Mouse (Mus musculus) neural tube, embryonic 15.5 days (tissue): ENCODE measurements around the gene Capza2. TPM values are rescaled to one million over a fixed set of nuclear protein-coding genes. Genes with fewer than 3 reads are reported as not detected.

Experiments
- ATAC-seq: fragments of 200-750 bp; cut with Nextera tagmentation; 2 replicates; pipeline ENCODE4 v1.8.0; 2017; ENCODE audit warnings: mild to moderate bottlenecking, moderate TSS enrichment, moderate library complexity; ENCODE audit not compliant: low FRiP score
- H3K27ac ChIP-seq: fragments of 300-500 bp; sonication (generic); replicated peaks from 2 replicates; pipeline ENCODE4 v1.5.1; 2015; ENCODE audit warnings: mild to moderate bottlenecking, inconsistent platforms
- H3K27me3 ChIP-seq: fragments of 300-500 bp; sonication (generic); replicated peaks from 2 replicates; pipeline ENCODE4 v1.6.1; 2015; ENCODE audit warnings: inconsistent platforms
- H3K36me3 ChIP-seq: fragments of 300-500 bp; sonication (generic); 2 replicates; pipeline ENCODE4 v1.6.1; 2015; ENCODE audit warnings: inconsistent platforms
- H3K4me1 ChIP-seq: fragments of 300-500 bp; sonication (generic); 2 replicates; pipeline ENCODE4 v1.6.1; 2015; ENCODE audit warnings: inconsistent platforms
- H3K4me2 ChIP-seq: fragments of 300-500 bp; sonication (generic); 2 replicates; pipeline ENCODE4 v1.6.1; 2015; ENCODE audit warnings: inconsistent platforms, mild to moderate bottlenecking, moderate library complexity
- H3K4me3 ChIP-seq: fragments of 300-500 bp; sonication (generic); replicated peaks from 2 replicates; pipeline ENCODE4 v1.5.1; 2015; ENCODE audit warnings: mild to moderate bottlenecking, inconsistent platforms
- H3K9ac ChIP-seq: fragments of 300-500 bp; sonication (generic); replicated peaks from 2 replicates; pipeline ENCODE4 v1.6.1; 2015; ENCODE audit warnings: mild to moderate bottlenecking, inconsistent platforms
- H3K9me3 ChIP-seq: fragments of 300-500 bp; sonication (generic); replicated peaks from 2 replicates; pipeline ENCODE4 v1.6.1; 2016; ENCODE audit warnings: inconsistent platforms
- WGBS: fragments of 180-500 bp; shearing (Covaris S2); methylation state at CpG from one replicate; pipeline ENCODE4 v1.1.7; 2015; ENCODE audit warnings: mixed read lengths; 5-methylcytosine and 5-hydroxymethylcytosine counted together
- polyA plus RNA-seq: library from polyadenylated mRNA; unstranded; fragments of >200 nt; fragmentation: Nextera tagmentation; extraction: Ambion mirVana; gene quantifications from 2 replicates; pipeline ENCODE4 v1.2.1, GENCODE M21; 2015

The Capza2 gene
- polyA plus RNA-seq, 1 experiment from 2014 or later = 248 TPM

DNA sequence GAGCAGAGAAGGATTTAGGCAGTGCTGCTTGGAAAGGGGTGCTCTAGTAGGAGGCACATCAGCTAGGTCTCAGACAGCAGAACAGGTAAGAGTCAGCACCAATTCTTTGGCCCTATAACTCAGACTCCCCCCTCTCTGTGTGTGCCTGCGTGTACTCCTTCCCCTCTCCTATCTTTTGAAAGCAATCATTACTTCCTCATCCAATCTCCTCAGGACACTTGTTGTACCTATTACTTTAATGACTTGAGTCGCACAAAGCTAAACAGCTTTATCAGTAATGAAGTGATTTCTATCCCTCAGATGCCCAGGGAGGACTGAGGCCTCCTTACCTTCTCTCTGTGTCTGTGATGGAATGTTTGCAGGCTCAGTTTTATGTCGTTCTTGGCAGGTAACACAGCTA lies 10.1 kb downstream of the Capza2 start:
- Histone ChIP-seq H3K27ac (no peak overlapping the region), H3K9me3 (no peaks in the 10 kb centered on the region), H3K4me1 (peaks cover 12% of the 10 kb centered on the region; the same call in 1 of the 2 replicates), H3K4me2 (no peak overlapping the region), H3K27me3 (no peaks in the 10 kb centered on the region), H3K9ac (no peak overlapping the region), H3K36me3 (peaks cover 13% of the 10 kb centered on the region), H3K4me3 (no peak overlapping the region)
- no peak for ATAC-seq
- 70% methylated on average over 3 of the region's 3 CpGs for WGBS

DNA sequence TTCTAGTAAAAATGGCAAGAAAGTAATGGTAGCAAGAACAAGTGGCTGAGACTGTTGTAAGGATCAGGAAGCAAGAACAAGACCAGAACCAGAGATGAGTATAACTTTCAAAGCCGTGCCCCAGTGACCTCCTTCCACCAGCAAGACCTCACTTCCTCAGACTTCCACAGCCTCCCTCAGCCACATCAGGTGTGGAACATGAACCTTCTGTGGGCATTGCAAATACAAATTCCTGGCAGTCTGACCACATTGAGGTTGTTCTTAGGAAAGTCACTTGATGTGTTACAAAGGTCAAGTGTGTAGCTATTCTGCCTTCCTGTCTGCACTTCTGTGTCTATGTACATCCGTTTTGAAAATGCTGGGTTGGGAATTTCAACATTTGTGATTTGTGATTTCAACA lies 16.1 kb downstream of the Capza2 start:
- H3K4me1 ChIP-seq = no peaks in the 10 kb centered on the region
- WGBS = 86% methylated on average over 2 of the region's 2 CpGs
- H3K27me3 ChIP-seq = no peaks in the 10 kb centered on the region
- peaks cover 25% of the 10 kb centered on the region for H3K36me3 ChIP-seq
- no peak overlapping the region for H3K4me2 ChIP-seq
- H3K27ac ChIP-seq = no peak overlapping the region
- no peak overlapping the region for H3K4me3 ChIP-seq
- H3K9me3 ChIP-seq = no peaks in the 10 kb centered on the region
- ATAC-seq = no peak
- no peak overlapping the region for H3K9ac ChIP-seq

DNA sequence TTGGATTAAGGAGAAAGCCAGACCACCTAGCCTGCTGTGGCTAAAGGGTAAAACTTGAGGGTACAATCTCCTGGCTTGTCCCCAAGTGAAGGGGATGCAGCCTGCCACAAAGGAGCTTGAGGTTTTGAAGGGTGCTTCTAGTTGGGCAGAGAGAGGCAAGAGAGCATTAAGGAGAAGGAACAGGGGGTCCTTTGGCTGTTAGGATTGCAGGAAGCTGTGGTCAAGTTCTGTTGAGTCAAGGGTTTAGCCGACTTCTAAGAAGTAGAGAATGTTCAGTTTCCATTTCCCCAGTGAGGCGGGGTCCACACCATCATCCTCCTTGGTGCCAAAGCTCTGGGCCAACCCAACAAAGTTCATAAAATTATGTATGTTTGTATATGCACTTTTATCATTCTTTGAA lies 19.0 kb downstream of the Capza2 start:
- Histone ChIP-seq H3K4me2 (no peak overlapping the region), H3K27me3 (no peaks in the 10 kb centered on the region), H3K4me1 (no peaks in the 10 kb centered on the region), H3K4me3 (no peak overlapping the region), H3K27ac (no peak overlapping the region), H3K36me3 (peaks cover 23% of the 10 kb centered on the region), H3K9me3 (no peaks in the 10 kb centered on the region), H3K9ac (no peak overlapping the region)
- ATAC-seq = no peak
- 91% methylated on average over 2 of the region's 2 CpGs for WGBS

DNA sequence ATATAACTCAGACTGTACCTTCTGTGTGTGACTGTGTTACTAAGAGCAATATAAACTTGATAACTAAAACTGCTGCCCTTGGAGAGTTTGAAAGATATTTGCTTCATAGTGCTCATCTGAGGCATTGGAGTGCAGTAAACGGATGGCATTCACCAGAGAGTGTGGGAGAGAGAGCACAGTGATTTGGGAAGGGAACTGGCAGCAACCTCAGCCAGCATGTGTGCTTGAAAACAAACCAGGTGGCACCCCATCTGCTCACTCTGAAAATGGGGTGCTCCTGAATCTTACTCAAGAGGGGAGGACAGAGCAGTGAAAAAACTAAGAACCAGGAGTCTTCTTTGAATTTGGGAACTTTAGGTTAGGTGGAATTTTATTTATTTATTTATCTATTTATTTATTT lies 21.3 kb downstream of the Capza2 start:
- no peak overlapping the region for H3K4me2 ChIP-seq
- no peaks in the 10 kb centered on the region for H3K9me3 ChIP-seq
- H3K27ac ChIP-seq = no peak overlapping the region
- WGBS = 71% methylated on average over 1 of the region's 1 CpGs
- H3K9ac ChIP-seq = no peak overlapping the region
- no peak for ATAC-seq
- H3K4me1 ChIP-seq = no peaks in the 10 kb centered on the region
- no peak overlapping the region for H3K4me3 ChIP-seq
- H3K36me3 ChIP-seq = peaks cover 18% of the 10 kb centered on the region
- H3K27me3 ChIP-seq = no peaks in the 10 kb centered on the region

DNA sequence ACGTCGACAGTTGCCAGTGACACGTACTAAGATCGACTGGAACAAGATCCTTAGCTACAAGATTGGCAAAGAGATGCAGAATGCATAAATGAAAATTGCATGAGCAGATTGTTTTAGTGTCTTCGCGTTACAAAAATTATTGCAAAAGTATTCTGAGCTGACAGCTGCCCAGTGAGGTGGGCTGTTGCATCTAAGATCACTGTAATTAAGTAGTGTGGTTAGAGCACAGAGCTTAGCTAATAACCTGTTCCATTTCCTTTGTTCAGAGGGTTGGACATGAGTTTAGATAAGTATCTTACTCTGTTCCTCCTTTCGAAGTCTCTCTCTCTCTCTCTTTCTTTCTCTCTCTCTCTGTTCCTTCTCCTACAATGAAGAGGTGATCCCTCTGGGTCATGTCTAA lies 29.3 kb downstream of the Capza2 start:
- no peak for ATAC-seq
- Histone ChIP-seq H3K36me3 (peaks cover 43% of the 10 kb centered on the region), H3K4me2 (no peak overlapping the region), H3K27me3 (no peaks in the 10 kb centered on the region), H3K9ac (no peak overlapping the region), H3K4me1 (no peaks in the 10 kb centered on the region), H3K4me3 (no peak overlapping the region), H3K27ac (no peak overlapping the region), H3K9me3 (no peaks in the 10 kb centered on the region)
- WGBS = 94% methylated on average over 7 of the region's 7 CpGs

DNA sequence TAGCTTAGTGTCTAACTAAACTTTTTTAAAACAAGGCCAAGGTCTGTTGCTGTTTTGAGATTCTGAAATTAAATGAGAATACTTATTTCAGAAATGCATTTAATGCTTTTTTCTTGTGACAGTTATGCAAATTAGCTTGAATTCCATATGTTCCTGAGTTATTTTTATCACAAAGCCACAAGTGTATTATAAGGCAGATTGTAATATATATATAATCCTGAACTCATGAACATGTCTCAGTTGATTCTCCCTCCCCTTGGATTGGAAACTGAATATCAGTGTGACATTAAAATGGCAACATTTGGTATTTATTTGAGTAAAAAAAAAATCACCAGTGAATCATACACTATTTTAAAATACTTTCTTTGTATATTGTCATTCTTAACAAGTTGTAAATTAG lies 30.0 kb downstream of the Capza2 start:
- no peaks in the 10 kb centered on the region for H3K9me3 ChIP-seq
- H3K36me3 ChIP-seq = peaks cover 43% of the 10 kb centered on the region
- no peak overlapping the region for H3K9ac ChIP-seq
- H3K27me3 ChIP-seq = no peaks in the 10 kb centered on the region
- no peak overlapping the region for H3K27ac ChIP-seq
- no peak for ATAC-seq
- H3K4me3 ChIP-seq = no peak overlapping the region
- H3K4me1 ChIP-seq = no peaks in the 10 kb centered on the region
- no peak overlapping the region for H3K4me2 ChIP-seq

DNA sequence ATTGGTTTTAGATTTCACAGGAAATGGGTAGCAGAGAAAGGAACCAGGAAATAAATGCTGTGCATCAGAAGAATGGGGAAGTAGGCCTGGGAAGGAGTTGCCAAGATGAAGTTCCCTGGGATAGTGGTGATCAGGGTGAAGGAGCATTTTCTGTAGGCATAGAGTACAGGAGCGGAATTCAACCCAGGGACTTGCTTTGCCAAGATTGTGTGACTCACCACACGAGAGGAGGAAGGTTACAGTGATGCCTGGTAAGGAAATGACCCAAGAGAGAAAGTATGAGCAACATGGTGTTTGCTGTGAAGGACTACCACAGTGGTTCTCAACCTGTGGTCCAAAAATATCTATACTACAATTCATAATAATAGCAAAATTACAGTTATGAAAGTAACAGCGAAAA lies 31.8 kb downstream of the Capza2 start:
- ATAC-seq = no peak
- H3K27me3 ChIP-seq = no peaks in the 10 kb centered on the region
- H3K4me2 ChIP-seq = no peak overlapping the region
- H3K4me3 ChIP-seq = no peak overlapping the region
- WGBS = 97% methylated on average over 3 of the region's 3 CpGs
- no peak overlapping the region for H3K9ac ChIP-seq
- H3K4me1 ChIP-seq = no peaks in the 10 kb centered on the region
- no peak overlapping the region for H3K27ac ChIP-seq
- peaks cover 31% of the 10 kb centered on the region for H3K36me3 ChIP-seq
- H3K9me3 ChIP-seq = no peaks in the 10 kb centered on the region

DNA sequence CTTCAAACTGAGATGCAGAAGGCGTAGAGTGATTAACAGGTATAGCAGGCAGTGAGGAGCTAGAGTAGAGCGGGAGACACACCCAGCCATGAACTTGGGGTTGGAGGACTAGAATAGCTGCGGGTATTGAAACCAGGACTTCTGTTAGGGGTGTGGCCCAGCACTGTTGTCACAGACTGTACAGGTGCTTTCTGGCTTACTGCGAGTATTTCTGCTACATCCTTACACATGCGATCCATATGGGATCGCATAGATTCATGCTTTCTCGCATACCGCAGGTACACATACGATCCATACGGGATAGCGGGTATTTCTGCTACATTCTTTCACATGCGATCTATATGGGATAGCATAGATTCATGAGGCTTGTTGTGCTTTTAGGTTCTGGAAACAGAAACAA lies 32.3 kb downstream of the Capza2 start:
- 97% methylated on average over 12 of the region's 12 CpGs for WGBS

DNA sequence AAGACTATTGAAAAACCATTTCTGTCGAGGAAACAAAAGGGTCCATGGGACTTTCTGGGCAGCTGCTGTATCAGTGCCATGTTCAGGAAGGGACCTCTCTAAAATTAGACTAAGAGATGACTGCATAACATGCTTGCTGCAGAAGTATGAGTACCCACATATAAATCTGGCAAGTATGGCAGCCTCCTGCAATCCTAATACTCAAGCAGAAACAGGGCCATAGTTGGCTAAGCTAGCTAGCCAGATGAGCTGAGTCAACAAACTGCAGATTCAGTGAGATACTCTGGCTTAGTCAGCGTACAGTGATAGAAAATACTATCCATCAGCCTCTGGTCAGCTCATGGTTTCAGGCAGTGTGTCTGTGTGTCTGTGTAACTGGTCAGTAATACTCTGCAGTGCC lies 33.8 kb downstream of the Capza2 start:
- WGBS = 92% methylated on average over 2 of the region's 2 CpGs
- Histone ChIP-seq H3K27me3 (no peaks in the 10 kb centered on the region), H3K9ac (no peak overlapping the region), H3K4me3 (no peak overlapping the region), H3K4me1 (no peaks in the 10 kb centered on the region), H3K36me3 (peaks cover 17% of the 10 kb centered on the region), H3K4me2 (no peak overlapping the region), H3K27ac (no peak overlapping the region), H3K9me3 (no peaks in the 10 kb centered on the region)
- no peak for ATAC-seq

More for the DNA sequence above, 32.3 kb downstream of the Capza2 start:
- no peaks in the 10 kb centered on the region for H3K9me3 ChIP-seq
- H3K4me1 ChIP-seq = no peaks in the 10 kb centered on the region
- H3K4me3 ChIP-seq = no peak overlapping the region
- ATAC-seq = no peak
- H3K36me3 ChIP-seq = peaks cover 26% of the 10 kb centered on the region
- no peak overlapping the region for H3K9ac ChIP-seq
- no peak overlapping the region for H3K4me2 ChIP-seq
- no peak overlapping the region for H3K27ac ChIP-seq
- H3K27me3 ChIP-seq = no peaks in the 10 kb centered on the region

DNA sequence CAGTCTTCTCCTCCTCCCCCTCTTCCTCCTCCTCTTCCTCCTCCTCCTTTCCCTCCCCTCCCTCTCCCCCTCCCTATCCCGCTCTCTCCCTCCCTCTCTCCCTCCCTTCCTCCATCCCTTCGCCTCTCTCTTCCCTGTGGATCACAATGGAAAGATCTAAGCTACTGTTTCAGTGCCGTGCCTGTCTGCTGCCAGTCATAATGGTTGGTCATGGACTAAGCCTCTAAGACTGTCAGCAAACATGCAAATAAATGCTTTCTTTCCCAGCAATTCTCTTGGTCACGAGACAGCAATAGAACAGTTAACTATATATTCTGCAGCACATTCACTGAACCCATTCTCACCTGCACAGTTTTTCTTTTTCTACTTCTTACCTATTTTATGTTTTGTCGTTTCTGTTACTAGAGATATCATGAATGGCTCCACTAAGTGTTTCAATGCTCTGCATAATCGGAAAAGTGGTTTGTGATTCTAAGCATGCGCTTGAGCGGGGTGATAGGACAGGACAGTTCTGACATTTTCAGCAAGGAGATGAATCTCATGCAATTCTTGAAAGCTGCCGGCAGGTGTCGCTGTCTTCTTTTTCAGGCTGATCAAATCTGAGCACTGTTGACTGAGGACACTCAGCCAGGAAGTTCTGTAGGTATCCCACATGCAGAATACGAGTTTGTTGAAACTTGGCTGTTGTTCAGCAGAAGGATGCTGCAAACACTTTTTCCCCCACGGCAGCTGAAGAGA lies 39.2 kb downstream of the Capza2 start:
- peak; percentile 79; the same call in 1 of the 2 replicates for ATAC-seq
- 22% methylated on average over 11 of the region's 12 CpGs for WGBS

DNA sequence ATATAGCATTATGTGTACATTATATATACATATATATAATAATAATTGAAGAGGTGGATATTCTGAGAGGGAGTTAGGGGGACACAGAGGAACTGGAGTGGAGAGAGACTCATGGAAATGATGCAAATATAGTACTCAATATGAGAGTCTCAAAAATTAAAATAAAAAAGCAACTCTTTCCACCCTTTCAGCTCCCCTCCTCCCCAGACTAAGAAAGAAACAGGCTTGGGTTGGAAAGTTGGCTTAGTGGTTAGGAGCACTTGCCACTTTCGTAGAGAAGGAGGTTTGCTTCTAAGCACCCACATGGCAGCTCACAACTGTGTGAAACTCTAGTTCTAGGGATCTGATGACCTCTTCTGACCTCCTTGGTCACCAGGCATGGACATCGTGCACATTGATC lies 41.0 kb downstream of the Capza2 start:
- WGBS = 91% methylated on average over 2 of the region's 2 CpGs
- H3K36me3 ChIP-seq = no peaks in the 10 kb centered on the region
- no peak for ATAC-seq

More for the DNA sequence above, 39.2 kb downstream of the Capza2 start:
- H3K4me1 ChIP-seq = no peaks in the 10 kb centered on the region
- no peak overlapping the region for H3K4me3 ChIP-seq
- peak overlapping the region; percentile 11; the same call in 1 of the 2 replicates for H3K4me2 ChIP-seq
- H3K27me3 ChIP-seq = no peaks in the 10 kb centered on the region
- H3K36me3 ChIP-seq = no peaks in the 10 kb centered on the region
- H3K9me3 ChIP-seq = no peaks in the 10 kb centered on the region
- no peak overlapping the region for H3K27ac ChIP-seq
- H3K9ac ChIP-seq = no peak overlapping the region

DNA sequence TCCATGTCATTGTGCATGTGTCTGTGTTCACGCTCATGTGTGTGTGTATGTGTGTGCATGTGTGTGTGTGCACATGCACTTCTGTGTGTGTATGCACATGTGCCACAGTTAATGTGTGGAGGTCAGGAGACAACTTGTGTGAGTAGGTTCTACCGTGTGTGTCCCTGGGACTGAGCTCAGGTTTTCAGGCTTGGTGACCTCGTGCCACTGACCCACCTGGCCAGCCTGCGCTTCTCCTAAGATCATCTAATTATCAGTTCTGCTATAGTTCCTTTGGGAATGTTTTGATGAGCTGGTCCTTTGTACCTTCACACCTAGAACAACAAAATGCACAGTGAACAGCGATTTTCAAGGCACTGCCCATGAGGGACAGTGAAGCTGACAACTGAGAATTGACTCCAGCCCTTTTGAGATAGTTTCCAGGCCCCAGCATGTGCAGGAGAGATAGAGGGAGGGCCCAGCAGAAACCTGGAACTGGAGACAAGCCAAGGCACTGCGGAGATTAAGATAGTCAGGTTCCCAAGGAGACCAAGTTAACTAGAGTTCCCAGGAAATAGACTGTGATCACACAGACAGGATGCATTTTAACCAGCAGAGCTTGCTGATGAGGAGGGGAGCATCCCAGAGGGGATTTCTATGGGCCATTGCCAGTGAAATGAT lies 44.4 kb downstream of the Capza2 start:
- H3K27me3 ChIP-seq = no peaks in the 10 kb centered on the region
- H3K4me2 ChIP-seq = no peak overlapping the region
- ATAC-seq = no peak
- 84% methylated on average over 6 of the region's 6 CpGs for WGBS
- no peak overlapping the region for H3K27ac ChIP-seq
- H3K4me1 ChIP-seq = no peaks in the 10 kb centered on the region
- H3K9me3 ChIP-seq = no peaks in the 10 kb centered on the region
- no peak overlapping the region for H3K9ac ChIP-seq
- H3K36me3 ChIP-seq = no peaks in the 10 kb centered on the region
- H3K4me3 ChIP-seq = no peak overlapping the region

More for the DNA sequence above, 41.0 kb downstream of the Capza2 start:
- no peak overlapping the region for H3K4me3 ChIP-seq
- no peaks in the 10 kb centered on the region for H3K27me3 ChIP-seq
- H3K4me2 ChIP-seq = no peak overlapping the region
- no peak overlapping the region for H3K9ac ChIP-seq
- no peaks in the 10 kb centered on the region for H3K9me3 ChIP-seq
- H3K27ac ChIP-seq = no peak overlapping the region
- no peaks in the 10 kb centered on the region for H3K4me1 ChIP-seq
